Mouse (Mus musculus): ENCODE measurements at regions not wholly inside any gene's neighbourhood (a gene's known extent, or its start where the extent isn't known, plus 50 kb on each side); places are given as distances from the start of the nearest gene placed in this dataset.
A peak's percentile ranks its signal among the peaks of the same experiment; 100 is the strongest.

DNA sequence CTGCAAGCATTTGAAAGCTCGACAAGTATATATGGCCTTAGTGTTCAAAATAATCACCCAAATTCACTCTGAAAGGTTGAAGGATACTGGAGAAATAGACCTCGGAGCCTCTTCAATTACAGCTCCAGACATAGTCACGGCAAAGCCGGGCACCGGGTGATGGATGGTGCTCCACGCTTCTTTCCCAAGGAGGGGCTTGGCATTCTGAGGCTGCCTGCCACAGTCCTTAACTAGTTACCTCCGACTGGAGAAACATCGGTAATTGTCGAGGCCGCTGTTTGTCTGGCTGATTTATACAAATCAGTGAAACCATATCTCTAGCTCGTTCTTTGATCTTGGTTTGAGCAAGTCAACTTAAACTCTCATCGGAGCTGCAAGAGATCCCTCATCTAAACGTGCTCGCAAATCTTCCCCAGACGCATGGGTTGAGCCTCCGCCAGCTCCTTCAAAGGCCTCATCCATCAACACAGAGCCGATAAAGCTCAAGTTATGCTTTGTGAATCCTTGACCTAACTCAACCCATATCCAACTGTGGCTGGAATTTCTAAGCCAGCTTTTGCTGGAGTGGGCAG, 145.4 kb upstream of the Stx16 start:
- no peak overlapping the region for H3K9ac ChIP-seq (ENCODE audit: low read depth, low read length, severe bottlenecking)
- 82% methylated on average over 17 of the region's 17 CpGs for WGBS
- no peak for DNase-seq (ENCODE audit: low spot score)
- no peaks in the 10 kb centered on the region for H3K27me3 ChIP-seq (ENCODE audit: control insufficient read depth, insufficient read depth, low read length)
- H3K27ac ChIP-seq (replicated peaks; ENCODE audit: low read depth, low read length) = no peak overlapping the region
- 0 out of 2 replicates have a peak, but pooled peaks cover 4% of the 10 kb centered on the region for H3K9me3 ChIP-seq (ENCODE audit: control insufficient read depth, low read length)
- H3K4me1 ChIP-seq (ENCODE audit: control insufficient read depth, insufficient read depth, low read length) = no peaks in the 10 kb centered on the region
- H3K4me3 ChIP-seq (replicated peaks; ENCODE audit: low read length) = no peak overlapping the region
- no peak for ATAC-seq (ENCODE audit: low FRiP score, low read depth)
- TF ChIP-seq POLR2A (IDR thresholded peaks at IDR 0.05; ENCODE audit: borderline replicate concordance, extremely low read depth, insufficient read depth, insufficient read length) = no peak
- no peak overlapping the region for H3K4me2 ChIP-seq (replicated peaks; ENCODE audit: low read depth, low read length, severe bottlenecking)
- H3K36me3 ChIP-seq (ENCODE audit: control insufficient read depth, insufficient read depth, low read length) = no peaks in the 10 kb centered on the region

DNA sequence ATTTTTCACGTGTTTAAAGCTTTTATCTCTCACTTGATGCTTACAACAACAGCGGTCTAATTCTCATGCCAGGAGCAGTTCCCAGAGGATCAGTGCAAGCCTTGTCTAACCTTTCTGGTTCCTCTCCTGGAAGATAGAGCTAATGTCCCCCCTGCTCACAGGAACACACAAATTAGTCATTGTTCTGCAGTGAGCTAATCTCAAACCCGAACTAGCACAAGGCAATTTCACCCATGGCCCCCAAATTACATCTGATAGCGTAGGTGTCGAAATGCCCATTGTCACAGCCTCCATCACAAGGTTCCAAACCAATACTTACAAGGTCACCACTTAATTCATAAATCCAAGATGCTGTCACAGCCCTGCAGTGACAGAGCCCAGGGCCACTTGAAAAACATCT, 140.4 kb upstream of the Stx16 start:
- Histone ChIP-seq H3K27me3 (ENCODE audit: control insufficient read depth, insufficient read depth, low read length) (no peaks in the 10 kb centered on the region), H3K4me1 (ENCODE audit: control insufficient read depth, insufficient read depth, low read length) (peaks cover 18% of the 10 kb centered on the region), H3K9me3 (ENCODE audit: control insufficient read depth, low read length) (0 out of 2 replicates have a peak, but pooled peaks cover 4% of the 10 kb centered on the region), H3K36me3 (ENCODE audit: control insufficient read depth, insufficient read depth, low read length) (no peaks in the 10 kb centered on the region), H3K27ac (replicated peaks; ENCODE audit: low read depth, low read length) (no peak overlapping the region), H3K4me3 (replicated peaks; ENCODE audit: low read length) (no peak overlapping the region), H3K9ac (ENCODE audit: low read depth, low read length, severe bottlenecking) (no peak overlapping the region), H3K4me2 (replicated peaks; ENCODE audit: low read depth, low read length, severe bottlenecking) (no peak overlapping the region)
- WGBS = 82% methylated on average over 5 of the region's 5 CpGs
- ATAC-seq (ENCODE audit: low FRiP score, low read depth) (no peak), DNase-seq (ENCODE audit: low spot score) (no peak)
- TF ChIP-seq POLR2A (IDR thresholded peaks at IDR 0.05; ENCODE audit: borderline replicate concordance, extremely low read depth, insufficient read depth, insufficient read length) = no peak

DNA sequence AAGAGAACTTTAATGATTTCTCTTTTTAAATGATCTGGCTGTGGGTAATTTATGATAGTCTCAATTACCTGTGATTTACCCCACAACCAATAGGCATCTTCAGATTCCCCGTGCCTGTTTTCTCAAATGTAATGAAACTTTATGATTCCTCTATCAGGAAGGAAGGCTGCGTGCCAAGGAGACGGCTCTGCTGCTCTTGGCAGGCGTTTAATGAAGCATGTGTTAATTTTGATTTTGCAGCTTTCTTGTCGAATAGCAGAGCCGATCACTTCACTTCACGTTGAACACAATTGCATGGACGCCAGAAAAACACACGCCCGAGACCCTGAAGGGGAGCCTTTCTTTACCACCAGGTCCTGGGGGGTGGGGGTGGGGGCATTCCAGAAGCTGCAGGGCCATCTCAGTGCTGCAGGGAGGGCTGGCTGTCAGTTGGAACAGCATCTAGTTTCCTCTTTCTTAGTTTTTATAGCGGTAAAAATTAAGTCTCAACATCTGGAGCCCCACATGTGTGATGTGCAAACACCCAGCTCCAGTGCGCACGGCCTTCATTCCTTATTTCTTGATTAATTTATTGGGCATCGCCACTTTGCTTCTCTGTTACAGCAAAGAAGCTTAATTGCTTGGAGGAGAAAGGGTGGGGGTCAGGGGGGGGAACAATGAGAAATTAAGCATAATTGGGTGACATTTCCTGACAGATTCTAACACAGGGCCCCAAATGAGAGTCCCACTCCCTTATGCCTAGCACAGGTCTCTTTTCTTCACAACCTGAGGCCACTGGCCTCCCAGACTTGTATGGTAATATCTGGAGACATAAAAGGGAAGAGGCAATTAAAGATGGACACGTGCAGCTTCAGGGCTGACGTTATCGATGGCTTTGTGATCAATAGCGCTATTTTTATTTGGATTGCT, 138.3 kb upstream of the Stx16 start:
- peak overlapping the region; percentile 65 for H3K27ac ChIP-seq (replicated peaks; ENCODE audit: low read depth, low read length)
- peak; percentile 46 for ATAC-seq (ENCODE audit: low FRiP score, low read depth)
- DNase-seq (ENCODE audit: low spot score) = peak; percentile 69

DNA sequence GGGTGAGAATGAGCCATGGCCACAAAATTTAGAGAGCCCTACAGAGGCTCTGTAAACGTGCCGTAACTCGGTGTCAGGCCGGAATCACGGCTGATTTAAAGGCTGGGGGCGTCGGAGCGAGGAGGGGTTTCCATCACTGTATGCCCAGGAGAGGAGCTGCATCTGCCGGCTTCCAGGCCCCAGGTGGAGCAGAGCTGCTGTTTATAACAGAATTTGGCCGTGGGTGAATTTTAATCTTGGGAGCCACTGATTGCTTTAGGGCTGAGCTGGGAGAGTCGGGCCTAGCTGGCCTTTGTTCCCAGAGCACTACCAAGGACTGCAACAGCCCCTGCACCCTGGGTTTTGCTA, 137.7 kb upstream of the Stx16 start:
- Histone ChIP-seq H3K27me3 (ENCODE audit: control insufficient read depth, insufficient read depth, low read length) (no peaks in the 10 kb centered on the region), H3K27ac (replicated peaks; ENCODE audit: low read depth, low read length) (peak overlapping the region; percentile 65), H3K4me1 (ENCODE audit: control insufficient read depth, insufficient read depth, low read length) (peaks cover 18% of the 10 kb centered on the region), H3K36me3 (ENCODE audit: control insufficient read depth, insufficient read depth, low read length) (no peaks in the 10 kb centered on the region), H3K9me3 (ENCODE audit: control insufficient read depth, low read length) (0 out of 2 replicates have a peak, but pooled peaks cover under 1% of the 10 kb centered on the region), H3K9ac (ENCODE audit: low read depth, low read length, severe bottlenecking) (no peak overlapping the region), H3K4me3 (replicated peaks; ENCODE audit: low read length) (no peak overlapping the region), H3K4me2 (replicated peaks; ENCODE audit: low read depth, low read length, severe bottlenecking) (no peak overlapping the region)
- DNase-seq (ENCODE audit: low spot score) = no peak
- no peak for TF ChIP-seq POLR2A (IDR thresholded peaks at IDR 0.05; ENCODE audit: borderline replicate concordance, extremely low read depth, insufficient read depth, insufficient read length)
- 30% methylated on average over 11 of the region's 11 CpGs for WGBS
- ATAC-seq (ENCODE audit: low FRiP score, low read depth) = no peak

More for the DNA sequence above, 138.3 kb upstream of the Stx16 start:
- Histone ChIP-seq H3K4me1 (ENCODE audit: control insufficient read depth, insufficient read depth, low read length) (peaks cover 18% of the 10 kb centered on the region), H3K4me2 (replicated peaks; ENCODE audit: low read depth, low read length, severe bottlenecking) (no peak overlapping the region; the same call in 1 of the 2 replicates), H3K9ac (ENCODE audit: low read depth, low read length, severe bottlenecking) (no peak overlapping the region), H3K27me3 (ENCODE audit: control insufficient read depth, insufficient read depth, low read length) (no peaks in the 10 kb centered on the region), H3K36me3 (ENCODE audit: control insufficient read depth, insufficient read depth, low read length) (no peaks in the 10 kb centered on the region), H3K4me3 (replicated peaks; ENCODE audit: low read length) (no peak overlapping the region), H3K9me3 (ENCODE audit: control insufficient read depth, low read length) (0 out of 2 replicates have a peak, but pooled peaks cover 4% of the 10 kb centered on the region)
- 17% methylated on average over 18 of the region's 18 CpGs for WGBS
- TF ChIP-seq POLR2A (IDR thresholded peaks at IDR 0.05; ENCODE audit: borderline replicate concordance, extremely low read depth, insufficient read depth, insufficient read length) = no peak

DNA sequence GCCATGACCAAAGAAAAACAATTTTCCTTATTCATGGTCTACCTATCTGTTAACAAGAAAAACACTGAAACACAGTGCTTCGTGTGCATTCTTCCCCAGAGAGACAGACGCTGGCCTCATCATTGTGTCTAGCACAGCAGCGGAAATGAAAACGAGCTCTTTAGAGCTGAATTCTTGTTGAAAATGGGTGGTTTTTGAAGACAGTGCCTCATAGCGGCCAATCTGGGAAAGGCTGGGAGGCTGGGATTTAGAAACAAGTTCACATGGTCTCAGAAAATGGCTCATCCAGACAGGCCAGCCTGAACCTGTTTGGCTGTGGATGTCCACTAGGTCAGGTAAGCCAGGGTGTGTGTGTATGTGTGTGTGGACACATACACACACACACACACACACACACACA, 130.7 kb upstream of the Stx16 start:
- Histone ChIP-seq H3K4me3 (replicated peaks; ENCODE audit: low read length) (no peak overlapping the region), H3K9ac (ENCODE audit: low read depth, low read length, severe bottlenecking) (no peak overlapping the region), H3K9me3 (ENCODE audit: control insufficient read depth, low read length) (no peaks in the 10 kb centered on the region), H3K4me1 (ENCODE audit: control insufficient read depth, insufficient read depth, low read length) (no peaks in the 10 kb centered on the region), H3K36me3 (ENCODE audit: control insufficient read depth, insufficient read depth, low read length) (no peaks in the 10 kb centered on the region), H3K4me2 (replicated peaks; ENCODE audit: low read depth, low read length, severe bottlenecking) (no peak overlapping the region), H3K27ac (replicated peaks; ENCODE audit: low read depth, low read length) (no peak overlapping the region), H3K27me3 (ENCODE audit: control insufficient read depth, insufficient read depth, low read length) (no peaks in the 10 kb centered on the region)
- 89% methylated on average over 5 of the region's 5 CpGs for WGBS
- ATAC-seq (ENCODE audit: low FRiP score, low read depth) = no peak
- no peak for DNase-seq (ENCODE audit: low spot score)
- no peak for TF ChIP-seq POLR2A (IDR thresholded peaks at IDR 0.05; ENCODE audit: borderline replicate concordance, extremely low read depth, insufficient read depth, insufficient read length)

All from limb, embryonic 14.5 days (tissue).